Mouse (Mus musculus) gastrocnemius, adult 8-10 months (tissue): ENCODE results near the gene Pigk. TPM values are rescaled to one million over a fixed set of nuclear protein-coding genes. Genes with fewer than 3 reads are reported as not detected.

Experiments used
- DNase-seq, 2 experiments: peaks; one replicate each; pipeline ENCODE4 v3.0.0; 2022; ENCODE audit warnings: low spot score in 2 of 2
- total RNA-seq, 4 experiments: library from RNA; stranded (reverse); gene quantifications; 2 replicates each; pipeline ENCODE4 v1.2.4; 2022

The Pigk gene
- total RNA-seq, 4 experiments from 2014 or later: 16.3 to 18.2 (median 17.7) TPM

GRCm38 (mm10) chr3:152728238-152728637 is 14.3 kb downstream of the Pigk start:
- no peak for DNase-seq

GRCm38 (mm10) chr3:152733011-152733410 is 19.1 kb downstream of the Pigk start:
- DNase-seq: no peak

GRCm38 (mm10) chr3:152733513-152733912 is 19.6 kb downstream of the Pigk start:
- DNase-seq: no peak

- no peak for DNase-seq
Observed at GRCm38 (mm10) chr3:152734100-152734499, 20.2 kb downstream of the Pigk start.

- DNase-seq: no peak
Observed at GRCm38 (mm10) chr3:152735601-152736250, 21.8 kb downstream of the Pigk start.

- no peak for DNase-seq
Observed at GRCm38 (mm10) chr3:152744301-152744700, 30.4 kb downstream of the Pigk start.

- no peak for DNase-seq
Observed at GRCm38 (mm10) chr3:152745611-152746010, 31.7 kb downstream of the Pigk start.

GRCm38 (mm10) chr3:152749461-152749871 is 35.6 kb downstream of the Pigk start:
- DNase-seq: no peak

GRCm38 (mm10) chr3:152749881-152750280 is 36.0 kb downstream of the Pigk start:
- DNase-seq: no peak

GRCm38 (mm10) chr3:152752911-152753310 is 39.0 kb downstream of the Pigk start:
- DNase-seq: no peak

- DNase-seq: no peak
Observed at GRCm38 (mm10) chr3:152753345-152753744, 39.4 kb downstream of the Pigk start.

- DNase-seq: no peak
Observed at GRCm38 (mm10) chr3:152753920-152754764, 40.2 kb downstream of the Pigk start.

- DNase-seq: no peak
Observed at GRCm38 (mm10) chr3:152755515-152755914, 41.6 kb downstream of the Pigk start.

GRCm38 (mm10) chr3:152756896-152757295 is 43.0 kb downstream of the Pigk start:
- DNase-seq: no peak

- DNase-seq: no peak
Observed at GRCm38 (mm10) chr3:152757464-152758393, 43.8 kb downstream of the Pigk start.

- DNase-seq: no peak
Observed at GRCm38 (mm10) chr3:152758500-152759032, 44.7 kb downstream of the Pigk start.

- DNase-seq: no peak
Observed at GRCm38 (mm10) chr3:152761116-152761515, 47.2 kb downstream of the Pigk start.

- no peak for DNase-seq
Observed at GRCm38 (mm10) chr3:152761661-152762060, 47.8 kb downstream of the Pigk start.

GRCm38 (mm10) chr3:152762302-152762701 is 48.4 kb downstream of the Pigk start:
- DNase-seq: no peak

- no peak for DNase-seq
Observed at GRCm38 (mm10) chr3:152763139-152763882, 49.4 kb downstream of the Pigk start.
